In the genomic region with DNA sequence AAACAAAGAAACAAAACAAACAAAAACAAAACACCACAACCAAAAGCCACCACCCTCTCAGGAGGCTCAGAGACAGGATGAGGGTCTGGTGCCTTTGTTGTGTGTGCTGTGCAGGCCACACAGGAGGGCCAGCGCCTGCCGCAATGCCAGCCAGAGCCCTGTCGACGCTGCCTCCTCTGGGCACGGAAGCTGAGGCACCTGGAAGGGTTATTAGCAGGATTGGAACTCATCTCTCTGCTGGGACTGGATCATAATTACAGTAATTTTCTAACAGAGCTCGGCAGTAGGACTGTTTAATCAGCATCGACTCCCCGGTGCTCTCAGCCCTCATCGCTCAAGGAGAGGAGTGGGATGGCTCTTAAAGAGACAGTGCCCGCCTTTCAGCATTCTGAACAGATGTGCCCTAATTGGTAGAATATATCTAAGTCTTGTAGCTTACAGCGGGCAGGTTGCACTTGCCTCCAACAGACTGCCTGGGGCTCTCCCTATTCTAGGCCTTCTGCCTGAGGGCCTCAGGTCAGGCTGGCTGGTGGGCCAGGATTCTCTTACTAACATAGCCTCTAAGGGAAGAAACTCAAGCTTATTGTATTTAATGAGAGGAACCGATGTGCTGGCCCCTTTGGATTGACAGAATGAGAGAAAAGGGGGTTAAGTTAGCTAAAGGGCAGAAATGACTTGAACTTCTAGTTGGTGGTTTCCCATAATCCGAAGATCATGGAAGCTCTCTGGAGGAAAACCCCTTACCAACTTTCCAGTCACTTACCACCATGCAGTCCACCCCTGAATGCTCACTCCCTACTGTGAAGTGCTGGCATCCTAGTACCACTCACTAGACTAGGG, we compare ENCODE assay signal across 10 mouse cellular contexts. TPM values are rescaled to one million over a fixed set of nuclear protein-coding genes. Genes with fewer than 3 reads are reported as not detected.
DNase-seq lines count a peak whose midpoint lies in the region; ATAC-seq and TF ChIP-seq lines count a peak whose summit lies in the region.
"Had no signal": no experiment of that assay in that cellular context is flagged by ENCODE, and none has a peak within 500 bp of the region (broad histone marks: within the 10 kb centered on the region; RNA-seq: fewer than 3 reads in every experiment).

No protein-coding gene starts in this region.

- no peak overlapping the region for H3K4me3 ChIP-seq in lung, embryonic 14.5 days (ENCODE audit: low read depth, low read length)
- H3K4me3 ChIP-seq in lung, adult 2 months (replicated peaks; ENCODE audit: extremely low read depth, low read depth, low read length): no peak overlapping the region
- H3K4me3 ChIP-seq in intestine, embryonic 16.5 days (ENCODE audit: low read length): no peak overlapping the region
- no peak overlapping the region for H3K4me3 ChIP-seq in olfactory bulb, adult 2 months (ENCODE audit: insufficient read depth, low read depth, low read length)

- ATAC-seq in lung, embryonic 14.5 days (ENCODE audit: insufficient read depth): no peak
- ATAC-seq in intestine, embryonic 16.5 days: no peak

- H3K9me3 ChIP-seq in lung, embryonic 14.5 days (ENCODE audit: low read depth, low read length): no peaks in the 10 kb centered on the region
- no peaks in the 10 kb centered on the region for H3K9me3 ChIP-seq in intestine, embryonic 16.5 days (ENCODE audit: control insufficient read depth, low read length)

- no peaks in the 10 kb centered on the region for H3K27me3 ChIP-seq in lung, embryonic 14.5 days (ENCODE audit: insufficient read depth, low read length)
- H3K27me3 ChIP-seq in intestine, embryonic 16.5 days (replicated peaks; ENCODE audit: control insufficient read depth, insufficient read depth, low read length): no peaks in the 10 kb centered on the region

- H3K36me3 ChIP-seq in lung, embryonic 14.5 days (ENCODE audit: insufficient read depth): peaks cover 19% of the 10 kb centered on the region; the same call in 1 of the 2 replicates
- 0 out of 2 replicates have a peak, but pooled peaks cover 2% of the 10 kb centered on the region for H3K36me3 ChIP-seq in intestine, embryonic 16.5 days (ENCODE audit: control insufficient read depth, insufficient read depth, low read length)

- no peak for TF ChIP-seq POLR2A in lung, adult 2 months (IDR thresholded peaks at IDR 0.05; ENCODE audit: borderline replicate concordance, extremely low read depth, low read depth, low read length)
- TF ChIP-seq POLR2A in olfactory bulb, adult 2 months (IDR thresholded peaks at IDR 0.05; ENCODE audit: insufficient read depth, low read depth, low read length): no peak

- no peak overlapping the region for H3K4me2 ChIP-seq in lung, embryonic 14.5 days
- no peak overlapping the region for H3K4me2 ChIP-seq in intestine, embryonic 16.5 days (ENCODE audit: low read depth, low read length)

- H3K4me1 ChIP-seq in lung, embryonic 14.5 days (ENCODE audit: insufficient read depth): no peaks in the 10 kb centered on the region; the same call in 1 of the 2 replicates
- H3K4me1 ChIP-seq in lung, adult 2 months (ENCODE audit: control insufficient read depth, insufficient read depth, low read length): peaks cover 8% of the 10 kb centered on the region
- 0 out of 2 replicates have a peak, but pooled peaks cover 6% of the 10 kb centered on the region for H3K4me1 ChIP-seq in intestine, embryonic 16.5 days (ENCODE audit: control insufficient read depth, insufficient read depth, low read length)
- peaks cover 42% of the 10 kb centered on the region for H3K4me1 ChIP-seq in olfactory bulb, adult 2 months (ENCODE audit: control insufficient read depth, insufficient read depth, low read length)

- no peak overlapping the region for H3K9ac ChIP-seq in lung, embryonic 14.5 days
- no peak overlapping the region for H3K9ac ChIP-seq in intestine, embryonic 16.5 days (ENCODE audit: low read depth, low read length)

- H3K27ac ChIP-seq in lung, embryonic 14.5 days (ENCODE audit: low read depth): peak overlapping the region; percentile 38; the same call in 1 of the 2 replicates
- peak overlapping the region; percentile 73 for H3K27ac ChIP-seq in intestine, embryonic 16.5 days (ENCODE audit: low read length)
- H3K27ac ChIP-seq in olfactory bulb, adult 2 months (ENCODE audit: insufficient read depth, low read depth, low read length): peak overlapping the region; percentile 25; the same call in 1 of the 2 replicates

- TF ChIP-seq CTCF in lung, embryonic 14.5 days (IDR thresholded peaks at IDR 0.05; ENCODE audit: low read depth): no peak
- no peak for TF ChIP-seq CTCF in lung, adult 2 months (IDR thresholded peaks at IDR 0.05; ENCODE audit: insufficient read depth, low read length)
- no peak for TF ChIP-seq CTCF in olfactory bulb, adult 2 months (IDR thresholded peaks at IDR 0.05; ENCODE audit: insufficient read depth, low read depth, low read length)

- WGBS in lung, embryonic 14.5 days: 47% methylated on average over 13 of the region's 13 CpGs
- WGBS in lung, adult 2 months: 72% methylated on average over 13 of the region's 13 CpGs
- WGBS in intestine, embryonic 16.5 days: 51% methylated on average over 13 of the region's 13 CpGs
- 29% methylated on average over 13 of the region's 13 CpGs for WGBS in olfactory bulb, adult 2 months

- DNase-seq in cerebellum, adult 9-10 months: peak; percentile 14
- DNase-seq in cerebellum, adult 8-10 months: no peak
- DNase-seq in lung, embryonic 14.5 days: no peak
- no peak for DNase-seq in lung, adult 2 months
- DNase-seq in right cerebral cortex, postnatal 10 days (ENCODE audit: low spot score in 2 of 2): no peak
- DNase-seq in cerebellum, postnatal 25 days: no peak
- DNase-seq: cerebellum, adult 11-12 months; kidney, adult 18-20 months had no signal

RNA-seq across cellular contexts. Expression of gene Snx11, which starts 12.6 kb away (rescaled TPM):
- polyA plus RNA-seq in lung, embryonic 14.5 days (2014; fragmentation: Nextera tagmentation; extraction: Ambion mirVana): 10.3 and 15.7 TPM in 2 replicates
- 23.5 and 26.8 TPM in 2 replicates for polyA plus RNA-seq in lung, adult 2 months (2012; rRNA removed)
- polyA plus RNA-seq in intestine, embryonic 16.5 days (2015; fragmentation: Nextera tagmentation; extraction: Ambion mirVana): 11.8 and 13.1 TPM in 2 replicates
- not detected in 2 replicates for polyA plus RNA-seq in olfactory bulb, adult 2 months (2012; ENCODE audit: insufficient read depth, insufficient read length, low replicate concordance, missing spikeins)

RNA-seq across cellular contexts. Expression of gene Cbx1, which starts 24.2 kb away (rescaled TPM):
- 103 and 112 TPM in 2 replicates for polyA plus RNA-seq in lung, embryonic 14.5 days (2014; fragmentation: Nextera tagmentation; extraction: Ambion mirVana)
- polyA plus RNA-seq in lung, adult 2 months (2012; rRNA removed): 15.3 and 19.0 TPM in 2 replicates
- 65.1 and 74.5 TPM in 2 replicates for polyA plus RNA-seq in intestine, embryonic 16.5 days (2015; fragmentation: Nextera tagmentation; extraction: Ambion mirVana)
- polyA plus RNA-seq in olfactory bulb, adult 2 months (2012; ENCODE audit: insufficient read depth, insufficient read length, low replicate concordance, missing spikeins): not detected in 2 replicates

Comparison
In these comparisons a context has a peak if more than half of its experiments do, and no peak if none do; other contexts are left out.
1. RNA of gene Snx11, which starts 12.6 kb away (polyA plus RNA-seq): 23.5 to 26.8 TPM in lung, adult 2 months, 10.3 to 15.7 TPM in lung, embryonic 14.5 days and 11.8 to 13.1 TPM in intestine, embryonic 16.5 days; not detected in olfactory bulb, adult 2 months; every median in the first group is over 10 times any median in the second.
2. Peak in every context shown above with its lines, with median percentiles within 50 percentile points of each other: H3K27ac ChIP-seq.